Mouse (Mus musculus) MEL (cell line): Measurements from ENCODE around the gene Rps27rt.

Source experiments
- GATA1 ChIP-seq: IDR thresholded peaks from 2 replicates; pipeline ENCODE4 v1.6.1; 2011; ENCODE audit warnings: low read depth, low read length, improper control_type of control experiment
- MAX ChIP-seq: IDR thresholded peaks from 2 replicates; pipeline ENCODE4 v1.6.1; 2011; ENCODE audit warnings: low read length, improper control_type of control experiment
- POLR2A ChIP-seq, 2 experiments: IDR thresholded peaks; 2 replicates each; pipeline ENCODE4 v1.6.1; 2011 to 2012; ENCODE audit warnings: low read length in 2 of 2, mild to moderate bottlenecking in 2 of 2, control low read depth in 1 of 2, improper control_type of control experiment in 1 of 2, low read depth in 1 of 2, moderate library complexity in 1 of 2; ENCODE audit not compliant: control insufficient read depth in 1 of 2, insufficient read depth in 1 of 2, poor library complexity in 1 of 2

GRCm38 (mm10) chr9:115008194-115008593 lies 25.7 kb upstream of the Rps27rt start:
- TF ChIP-seq POLR2A (IDR thresholded peaks at IDR 0.05; ENCODE audit: control insufficient read depth in 1 of 2, insufficient read depth in 1 of 2, low read depth in 1 of 2, low read length in 2 of 2, poor library complexity in 1 of 2): no peak
- TF ChIP-seq MAX: no peak
- no peak for TF ChIP-seq GATA1
